Mouse (Mus musculus) urinary bladder, postnatal 0 days (tissue): Measurements from ENCODE around the gene Prkd1. TPM values are rescaled to one million over a fixed set of nuclear protein-coding genes. Genes with fewer than 3 reads are reported as not detected.

Source experiments
- polyA plus RNA-seq: library from polyadenylated mRNA; unstranded; fragments of >200 nt; fragmentation: Nextera tagmentation; extraction: Ambion mirVana; gene quantifications from 2 replicates; pipeline ENCODE4 v1.2.1, GENCODE M21; 2015

Gene Prkd1
- 1.7 and 2.8 TPM in 2 replicates for polyA plus RNA-seq

GRCm38 (mm10) chr12:50648671-50649541 is at the start of gene Prkd1:
Prkd1 (minus strand) TSS chr12:50649098.

